In genomic region chr15:36980238-36980637, GRCm38 (mm10) we compare ENCODE assay signal across 8 mouse cellular contexts. TPM values are rescaled to one million over a fixed set of nuclear protein-coding genes. Genes with fewer than 3 reads are reported as not detected.
DNase-seq lines count a peak whose midpoint lies in the region; ATAC-seq lines count a peak whose summit lies in the region.

No protein-coding gene starts in this region.

- peak overlapping the region; percentile 62 for H3K4me2 ChIP-seq in heart, embryonic 15.5 days

- 41% methylated on average over 8 of the region's 8 CpGs for WGBS in heart, embryonic 15.5 days
- 44% methylated on average over 8 of the region's 8 CpGs for WGBS in hindbrain, embryonic 10.5 days
- 46% methylated on average over 8 of the region's 8 CpGs for WGBS in midbrain, embryonic 10.5 days

- no peak for DNase-seq in heart, postnatal 4 days
- DNase-seq in brain, adult 2 months (ENCODE audit: low read depth, low spot score): peak; percentile 41
- no peak for DNase-seq in hindbrain, embryonic 10.5 days (ENCODE audit: low spot score)
- no peak for DNase-seq in midbrain, embryonic 10.5 days (ENCODE audit: low spot score)
- no peak for DNase-seq in urinary bladder, postnatal 10 days (ENCODE audit: low spot score)
- no peak for DNase-seq in left cerebral cortex, postnatal 36 days (ENCODE audit: low spot score in 2 of 2)

- H3K9ac ChIP-seq in heart, embryonic 15.5 days: peak overlapping the region; percentile 47; the same call in 1 of the 2 replicates

- no peaks in the 10 kb centered on the region for H3K36me3 ChIP-seq in heart, embryonic 15.5 days
- H3K36me3 ChIP-seq in hindbrain, embryonic 10.5 days: no peaks in the 10 kb centered on the region
- H3K36me3 ChIP-seq in midbrain, embryonic 10.5 days: no peaks in the 10 kb centered on the region

- H3K4me3 ChIP-seq in heart, embryonic 15.5 days: peak overlapping the region; percentile 51
- peak overlapping the region; percentile 51 for H3K4me3 ChIP-seq in hindbrain, embryonic 10.5 days
- peak overlapping the region; percentile 53 for H3K4me3 ChIP-seq in midbrain, embryonic 10.5 days

- intact Hi-C loops in left cerebral cortex, postnatal 36 days (cut with DNase I): no loop called here

- no peaks in the 10 kb centered on the region for H3K27me3 ChIP-seq in heart, embryonic 15.5 days
- no peaks in the 10 kb centered on the region for H3K27me3 ChIP-seq in hindbrain, embryonic 10.5 days (ENCODE audit: insufficient read depth, poor library complexity, severe bottlenecking)
- 0 out of 2 replicates have a peak, but pooled peaks cover 5% of the 10 kb centered on the region for H3K27me3 ChIP-seq in midbrain, embryonic 10.5 days (ENCODE audit: low read depth, poor library complexity, severe bottlenecking)

- no peak for ATAC-seq in heart, embryonic 15.5 days (replicated peaks; ENCODE audit: insufficient number of reproducible peaks, insufficient read depth, low FRiP score, low read depth)
- ATAC-seq in megakaryocyte-erythroid progenitor cell, adult 5-6 weeks (replicated peaks; ENCODE audit: low FRiP score, low TSS enrichment, poor library complexity, severe bottlenecking): no peak

- H3K27ac ChIP-seq in heart, embryonic 15.5 days: 0 out of 2 replicates have a peak overlapping the region, but pooled peaks have one; percentile 50
- peak overlapping the region; percentile 14 for H3K27ac ChIP-seq in hindbrain, embryonic 10.5 days
- peak overlapping the region; percentile 57; the same call in 1 of the 2 replicates for H3K27ac ChIP-seq in midbrain, embryonic 10.5 days (replicated peaks)

- H3K4me1 ChIP-seq in heart, embryonic 15.5 days (replicated peaks): peaks cover 27% of the 10 kb centered on the region
- H3K4me1 ChIP-seq in hindbrain, embryonic 10.5 days (replicated peaks): peaks cover 34% of the 10 kb centered on the region
- peaks cover 27% of the 10 kb centered on the region for H3K4me1 ChIP-seq in midbrain, embryonic 10.5 days

- H3K9me3 ChIP-seq in heart, embryonic 15.5 days (replicated peaks): no peaks in the 10 kb centered on the region
- H3K9me3 ChIP-seq in hindbrain, embryonic 10.5 days: no peaks in the 10 kb centered on the region
- no peaks in the 10 kb centered on the region for H3K9me3 ChIP-seq in midbrain, embryonic 10.5 days (replicated peaks)

RNA-seq across cellular contexts. Expression of gene Zfp706, which starts 27.3 kb away (rescaled TPM):
- 379 and 460 TPM in 2 replicates for polyA plus RNA-seq in heart, embryonic 15.5 days (2015; fragmentation: Nextera tagmentation; extraction: Ambion mirVana)
- 100 to 1,000 TPM; 234 to 247 TPM for total RNA-seq in heart, postnatal 4 days (2021)
- 459 and 460 TPM in 2 replicates for polyA plus RNA-seq in hindbrain, embryonic 10.5 days (2016; fragmentation: Nextera tagmentation; extraction: Ambion mirVana)
- 479 and 502 TPM in 2 replicates for polyA plus RNA-seq in midbrain, embryonic 10.5 days (2016; fragmentation: Nextera tagmentation; extraction: Ambion mirVana)
- total RNA-seq in megakaryocyte-erythroid progenitor cell, adult 5-6 weeks (2014; fragmentation: Nextera tagmentation): 69.0 and 85.3 TPM in 2 replicates
- 38.9 and 93.2 TPM in 2 replicates for total RNA-seq in megakaryocyte-erythroid progenitor cell, adult 5-6 weeks (2017)
- 100 to 1,000 TPM; 222 TPM for total RNA-seq in left cerebral cortex, postnatal 36 days (2021)
